Mouse (Mus musculus) gastrocnemius, adult 2 months (tissue): Measurements from ENCODE around the gene Olfr774. TPM values are rescaled to one million over a fixed set of nuclear protein-coding genes. Genes with fewer than 3 reads are reported as not detected.
"Not testable (repeated sequence)": the region's sequence is repeated elsewhere in the genome, so short reads cannot be mapped to it uniquely, and the experiment has no call there.

Experiments
- DNase-seq: peaks from one replicate; pipeline ENCODE4 v3.0.0; 2022
- H3K27ac ChIP-seq: fragments of 200-600 bp; 2 replicates; pipeline ENCODE4 v1.8.1; 2022; ENCODE audit warnings: mild to moderate bottlenecking
- H3K4me3 ChIP-seq: fragments of 200-600 bp; 2 replicates; pipeline ENCODE4 v1.8.1; 2022; ENCODE audit warnings: mild to moderate bottlenecking, moderate library complexity
- CTCF ChIP-seq: fragments of 200-600 bp; IDR thresholded peaks from 2 replicates; pipeline ENCODE4 v1.8.1; 2022; ENCODE audit warnings: antibody characterized with exemption, mild to moderate bottlenecking, moderate library complexity
- intact Hi-C: fragments of 180-260 bp; cut with DNase I; formaldehyde crosslinking; loops from one replicate; pipeline ENCODE4 v1.15.1; 2025
- long read RNA-seq, 2 experiments: library from polyadenylated mRNA; stranded (forward); transcript quantifications; one replicate each; pipeline ENCODE4 v2.0.0; 2021
- total RNA-seq, 2 experiments: library from RNA; stranded (reverse); gene quantifications; 2 replicates each; pipeline ENCODE4 v1.2.3; 2021

The Olfr774 gene
- not detected for total RNA-seq
- long read RNA-seq, experiment 1, result 0 reads
- long read RNA-seq, experiment 2, result 0 reads

- Histone ChIP-seq H3K4me3 (no peak within 1 kb of the TSS), H3K27ac (no peak within 1 kb of the TSS)
- DNase-seq, result no peak
- intact Hi-C loops, result no loop called here
- no peak for TF ChIP-seq CTCF
These were observed at the start of gene Olfr774 for GRCm38 (mm10) chr10:129235904-129236303. Gene Olfr774 (plus strand): TSS chr10:129236204.

GRCm38 (mm10) chr10:129187319-129187718 lies 48.7 kb upstream of the Olfr774 start, which contains the start of gene Olfr773:
Gene Olfr773 (minus strand): TSS chr10:129187419.
- DNase-seq, H3K27ac ChIP-seq, intact Hi-C loops, H3K4me3 ChIP-seq: not testable (repeated sequence)

GRCm38 (mm10) chr10:129230737-129231136 lies 5.3 kb upstream of the Olfr774 start:
- no peak for DNase-seq
- Histone ChIP-seq H3K4me3 (no peak overlapping the region), H3K27ac (no peak overlapping the region)
- intact Hi-C loops, result no loop called here
- no peak for TF ChIP-seq CTCF

GRCm38 (mm10) chr10:129248112-129248511 lies 12.1 kb downstream of the Olfr774 start, which contains the start of gene Olfr775:
Gene Olfr775 (plus strand): TSS chr10:129248412.
- Histone ChIP-seq H3K27ac (no peak within 1 kb of the TSS), H3K4me3 (no peak within 1 kb of the TSS)
- intact Hi-C loops, result no loop called here
- DNase-seq, result no peak
- TF ChIP-seq CTCF, result no peak

GRCm38 (mm10) chr10:129258827-129259226 lies 22.8 kb downstream of the Olfr774 start, which contains the start of gene Olfr776:
Gene Olfr776 (plus strand): TSS chr10:129259127.
- H3K27ac ChIP-seq, result no peak within 1 kb of the TSS
- no peak for DNase-seq
- no peak within 1 kb of the TSS for H3K4me3 ChIP-seq
- no peak for TF ChIP-seq CTCF
- intact Hi-C loops, result no loop called here

GRCm38 (mm10) chr10:129271081-129271535 lies 35.1 kb downstream of the Olfr774 start, which contains the start of gene Olfr777:
Gene Olfr777 (minus strand): TSS chr10:129271485.
- Histone ChIP-seq H3K27ac (no peak within 1 kb of the TSS), H3K4me3 (no peak within 1 kb of the TSS)
- TF ChIP-seq CTCF, result no peak
- intact Hi-C loops, result no loop called here
- DNase-seq, result no peak

Other genes with a start within 250 kb of the Olfr774 start
- gene Olfr9, start 246.8 kb upstream of the Olfr774 start, total RNA-seq, result not detected
- gene Olfr763, start 225.4 kb upstream of the Olfr774 start, total RNA-seq, result not detected
- gene Olfr764-ps1, start 196.3 kb upstream of the Olfr774 start, total RNA-seq, result not detected
- not detected for gene Olfr765, start 186.2 kb upstream of the Olfr774 start, total RNA-seq
- not detected for gene Olfr766-ps1, start 167.2 kb upstream of the Olfr774 start, total RNA-seq
- gene Olfr767, start 153.3 kb upstream of the Olfr774 start, total RNA-seq, result not detected
- not detected for gene Olfr768, start 136.8 kb upstream of the Olfr774 start, total RNA-seq
- gene Olfr769, start 118.3 kb upstream of the Olfr774 start, total RNA-seq, result not detected
- not detected for gene Olfr770, start 97.2 kb upstream of the Olfr774 start, total RNA-seq
- gene Olfr771, start 71.5 kb upstream of the Olfr774 start, total RNA-seq, result not detected
- not detected for gene Olfr772, start 58.3 kb upstream of the Olfr774 start, total RNA-seq
- not detected for gene Olfr773, start 48.8 kb upstream of the Olfr774 start, total RNA-seq
- gene Olfr775, start 12.2 kb downstream of the Olfr774 start, total RNA-seq, result not detected
- gene Olfr776, start 22.9 kb downstream of the Olfr774 start, total RNA-seq, result not detected
- gene Olfr777, start 35.3 kb downstream of the Olfr774 start, total RNA-seq, result not detected
- gene Olfr780, start 81.9 kb downstream of the Olfr774 start, total RNA-seq, result not detected
- gene Olfr781, start 92.7 kb downstream of the Olfr774 start, total RNA-seq, result not detected
- not detected for gene Olfr782, start 112.6 kb downstream of the Olfr774 start, total RNA-seq
- not detected for gene Olfr784, start 147.9 kb downstream of the Olfr774 start, total RNA-seq
- gene Olfr785, start 169.2 kb downstream of the Olfr774 start, total RNA-seq, result not detected
- not detected for gene Olfr786, start 191.1 kb downstream of the Olfr774 start, total RNA-seq
- gene Olfr787, start 225.7 kb downstream of the Olfr774 start, total RNA-seq, result not detected
- gene Olfr788, start 234.8 kb downstream of the Olfr774 start, total RNA-seq, result not detected
- not detected for gene Olfr789, start 248.5 kb downstream of the Olfr774 start, total RNA-seq